Mouse (Mus musculus) lung, adult 2 months (tissue): Measurements from ENCODE around the gene Ing4.
A peak's percentile ranks its signal among the peaks of the same experiment; 100 is the strongest.

Experiments used
- CTCF ChIP-seq: fragments of 200-500 bp; IDR thresholded peaks from 2 replicates; pipeline ENCODE4 v1.5.1; 2011; ENCODE audit warnings: mild to moderate bottlenecking, low read length, control low read depth; ENCODE audit not compliant: insufficient read depth
- POLR2A ChIP-seq: fragments of 200-500 bp; IDR thresholded peaks from 2 replicates; pipeline ENCODE4 v1.6.1; 2011; ENCODE audit warnings: low read depth, mild to moderate bottlenecking, control low read depth, low read length, borderline replicate concordance; ENCODE audit errors: extremely low read depth

- TF ChIP-seq CTCF: peak; percentile 46
- no peak for TF ChIP-seq POLR2A
Observed at GRCm38 (mm10) chr6:125051237-125051636, 11.7 kb downstream of the Ing4 start.
